Mouse (Mus musculus) limb, embryonic 14.5 days (tissue): ENCODE results near the gene Clmp. TPM values are rescaled to one million over a fixed set of nuclear protein-coding genes. Genes with fewer than 3 reads are reported as not detected.
"Not testable (repeated sequence)": the region's sequence is repeated elsewhere in the genome, so short reads cannot be mapped to it uniquely, and the experiment has no call there.

Source experiments
- ATAC-seq: fragments of 200-750 bp; cut with Nextera tagmentation; 2 replicates; pipeline ENCODE4 v1.8.0; 2017; ENCODE audit warnings: low read depth, moderate number of reproducible peaks, moderate TSS enrichment; ENCODE audit not compliant: low FRiP score
- DNase-seq: peaks from one replicate; pipeline ENCODE4 v3.0.0-alpha.2; 2015; ENCODE audit warnings: low spot score
- H3K27ac ChIP-seq: fragments of 300-500 bp; sonication (generic); replicated peaks from 2 replicates; pipeline ENCODE4 v1.5.1; 2014; ENCODE audit warnings: low read depth, mild to moderate bottlenecking, low read length, moderate library complexity, mixed read lengths
- H3K27me3 ChIP-seq: fragments of 300-500 bp; sonication (generic); 2 replicates; pipeline ENCODE4 v1.6.1; 2014; ENCODE audit warnings: low read length, mixed read lengths; ENCODE audit not compliant: control insufficient read depth, insufficient read depth
- H3K36me3 ChIP-seq: fragments of 300-500 bp; sonication (generic); 2 replicates; pipeline ENCODE4 v1.6.1; 2014; ENCODE audit warnings: mild to moderate bottlenecking, low read length, moderate library complexity, mixed read lengths; ENCODE audit not compliant: control insufficient read depth, insufficient read depth
- H3K4me1 ChIP-seq: fragments of 300-500 bp; sonication (generic); 2 replicates; pipeline ENCODE4 v1.6.1; 2014; ENCODE audit warnings: antibody characterized with exemption, low read length, mixed read lengths; ENCODE audit not compliant: control insufficient read depth, insufficient read depth
- H3K4me2 ChIP-seq: fragments of 300-500 bp; sonication (generic); replicated peaks from 2 replicates; pipeline ENCODE4 v1.6.1; 2014; ENCODE audit warnings: low read depth, mild to moderate bottlenecking, low read length, moderate library complexity; ENCODE audit not compliant: severe bottlenecking
- H3K4me3 ChIP-seq: fragments of 300-500 bp; sonication (generic); replicated peaks from 2 replicates; pipeline ENCODE4 v1.5.1; 2014; ENCODE audit warnings: low read length
- H3K9ac ChIP-seq: fragments of 300-500 bp; sonication (generic); 2 replicates; pipeline ENCODE4 v1.6.1; 2014; ENCODE audit warnings: mild to moderate bottlenecking, low read depth, low read length, moderate library complexity; ENCODE audit not compliant: severe bottlenecking
- H3K9me3 ChIP-seq: fragments of 300-500 bp; sonication (generic); 2 replicates; pipeline ENCODE4 v1.6.1; 2016; ENCODE audit warnings: low read length; ENCODE audit not compliant: control insufficient read depth
- POLR2A ChIP-seq: fragments of 200-500 bp; IDR thresholded peaks from 2 replicates; pipeline ENCODE4 v1.8.0; 2012; ENCODE audit warnings: inconsistent platforms, mild to moderate bottlenecking, moderate library complexity, borderline replicate concordance; ENCODE audit not compliant: insufficient read depth, insufficient read length; ENCODE audit errors: extremely low read depth
- WGBS: fragments of 180-500 bp; shearing (Covaris S2); extraction: QIAGEN DNeasy Blood & Tissue Kit; methylation state at CpG from one replicate; pipeline ENCODE4 v1.1.7; 2014; 5-methylcytosine and 5-hydroxymethylcytosine counted together
- polyA plus RNA-seq, 2 experiments: library from polyadenylated mRNA; depleted of rRNA in 1 of 2; stranded (reverse) in 1 of 2; unstranded in 1 of 2; fragments of >200 nt; fragmentation: Nextera tagmentation in 1 of 2; extraction: Ambion mirVana in 1 of 2; gene quantifications; 2 replicates each; pipeline versions ENCODE4 v1.2.1 to v1.2.3; 2012 to 2014

Gene Clmp
- polyA plus RNA-seq, 2 experiments: 44.7 to 61.5 TPM

DNA sequence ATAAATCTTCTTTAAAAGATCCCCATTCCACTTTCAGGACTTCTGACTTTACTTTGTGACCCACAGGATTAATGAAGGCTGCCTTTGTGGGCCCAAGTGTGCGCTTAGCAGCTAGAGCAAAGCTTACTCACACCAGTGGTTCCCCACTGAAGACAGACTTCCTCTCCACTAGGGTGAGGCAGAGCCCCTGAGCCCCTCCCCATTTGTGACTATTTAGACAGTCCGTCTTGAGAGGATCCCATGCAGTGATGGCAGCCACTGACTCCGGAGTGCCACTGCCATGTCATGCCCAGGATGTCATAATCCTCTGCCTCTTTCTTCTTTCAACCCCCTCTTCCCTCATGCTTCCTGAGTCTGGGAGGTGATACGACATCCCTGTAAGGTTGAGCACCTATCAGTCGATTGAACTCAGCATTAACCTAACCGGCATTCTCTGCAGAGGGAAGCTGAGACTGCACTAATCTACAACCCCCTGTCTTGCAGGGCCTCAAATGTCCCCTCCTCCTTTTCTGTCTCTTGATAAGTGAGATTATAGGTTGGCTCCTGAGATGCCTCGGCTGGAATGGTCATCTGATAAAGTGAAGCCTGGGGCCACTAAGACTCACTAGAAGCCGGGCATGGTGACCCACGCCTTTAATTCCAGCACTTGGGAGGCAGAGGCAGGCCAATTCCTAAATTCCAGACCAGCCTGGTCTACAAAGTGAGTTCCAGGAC lies 112.6 kb downstream of the Clmp start:
- Histone ChIP-seq H3K9ac (no peak overlapping the region), H3K36me3 (peaks cover 10% of the 10 kb centered on the region), H3K4me1 (peaks cover 15% of the 10 kb centered on the region; the same call in 1 of the 2 replicates), H3K4me3 (no peak overlapping the region), H3K9me3 (no peaks in the 10 kb centered on the region), H3K27me3 (no peaks in the 10 kb centered on the region), H3K4me2 (no peak overlapping the region), H3K27ac (no peak overlapping the region)
- ATAC-seq: no peak
- no peak for DNase-seq
- WGBS: 72% methylated on average over 9 of the region's 9 CpGs
- no peak for TF ChIP-seq POLR2A

DNA sequence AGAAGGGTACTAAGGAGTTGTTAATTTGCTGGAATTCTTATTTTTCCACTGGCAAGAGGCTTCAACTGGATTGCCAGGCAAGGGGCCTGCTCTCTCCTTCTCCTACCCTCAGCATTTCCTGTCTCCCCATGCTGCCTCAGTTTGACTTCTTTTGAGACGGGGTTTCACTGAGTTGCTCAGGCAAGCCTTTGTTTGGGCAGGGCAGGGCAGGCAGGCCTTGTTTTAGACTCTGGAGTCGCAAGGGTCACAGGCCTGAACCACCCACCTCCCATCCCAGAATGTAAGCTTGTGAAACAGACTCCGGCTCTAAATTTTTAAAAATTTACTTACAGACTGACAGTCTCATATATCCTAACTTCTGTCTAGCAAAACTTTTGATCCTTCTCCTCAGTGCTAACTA lies 113.3 kb downstream of the Clmp start:
- H3K4me3 ChIP-seq: no peak overlapping the region
- no peaks in the 10 kb centered on the region for H3K27me3 ChIP-seq
- H3K9ac ChIP-seq: no peak overlapping the region
- peaks cover 22% of the 10 kb centered on the region; the same call in 1 of the 2 replicates for H3K4me1 ChIP-seq
- no peak overlapping the region for H3K4me2 ChIP-seq
- no peak for TF ChIP-seq POLR2A
- no peaks in the 10 kb centered on the region for H3K9me3 ChIP-seq
- DNase-seq (no peak), ATAC-seq (no peak)
- peak overlapping the region; percentile 98 for H3K27ac ChIP-seq
- peaks cover 17% of the 10 kb centered on the region for H3K36me3 ChIP-seq
- 49% methylated on average over 3 of the region's 3 CpGs for WGBS

DNA sequence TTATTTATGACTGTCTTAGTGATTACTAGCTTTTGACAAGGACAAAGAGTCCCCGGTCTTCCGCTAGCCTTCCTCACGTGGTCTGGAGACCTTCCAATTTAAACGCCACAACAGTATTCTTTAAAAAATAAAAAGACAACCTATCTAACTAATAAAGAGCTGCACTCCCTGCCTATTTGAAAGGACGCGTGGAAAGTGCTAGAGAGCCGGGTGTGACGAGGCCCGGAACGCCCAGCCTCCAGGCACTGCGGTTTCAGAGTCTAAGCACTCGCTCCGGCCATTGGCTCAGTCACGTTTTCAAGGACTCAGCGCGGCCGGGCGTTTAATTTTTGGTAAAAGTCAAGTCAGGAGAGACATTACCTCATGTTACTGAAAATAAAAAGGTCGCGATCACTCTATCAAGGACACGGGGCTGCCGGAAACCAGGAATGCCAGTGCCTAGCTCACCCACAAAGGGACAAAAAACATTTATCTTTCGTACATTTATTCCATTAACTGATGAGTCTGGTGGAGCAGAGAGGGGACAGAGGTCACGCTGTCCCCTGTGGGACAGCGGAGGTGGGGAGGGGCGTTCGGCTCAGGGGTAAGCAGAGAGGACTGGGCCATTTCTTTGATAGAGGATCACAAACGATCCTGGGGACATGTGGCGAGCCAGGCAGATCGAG lies 114.2 kb downstream of the Clmp start:
- ATAC-seq (no peak), DNase-seq (peak; percentile 81)
- Histone ChIP-seq H3K4me3 (peak overlapping the region; percentile 83), H3K27ac (peak overlapping the region; percentile 98), H3K4me1 (peaks cover 23% of the 10 kb centered on the region; the same call in 1 of the 2 replicates), H3K9ac (peak overlapping the region; percentile 81), H3K36me3 (peaks cover 24% of the 10 kb centered on the region), H3K4me2 (peak overlapping the region; percentile 92), H3K27me3 (no peaks in the 10 kb centered on the region), H3K9me3 (no peaks in the 10 kb centered on the region)
- TF ChIP-seq POLR2A: peak; percentile 67; the same call in 1 of the 2 replicates
- under 1% methylated on average over 30 of the region's 30 CpGs for WGBS

DNA sequence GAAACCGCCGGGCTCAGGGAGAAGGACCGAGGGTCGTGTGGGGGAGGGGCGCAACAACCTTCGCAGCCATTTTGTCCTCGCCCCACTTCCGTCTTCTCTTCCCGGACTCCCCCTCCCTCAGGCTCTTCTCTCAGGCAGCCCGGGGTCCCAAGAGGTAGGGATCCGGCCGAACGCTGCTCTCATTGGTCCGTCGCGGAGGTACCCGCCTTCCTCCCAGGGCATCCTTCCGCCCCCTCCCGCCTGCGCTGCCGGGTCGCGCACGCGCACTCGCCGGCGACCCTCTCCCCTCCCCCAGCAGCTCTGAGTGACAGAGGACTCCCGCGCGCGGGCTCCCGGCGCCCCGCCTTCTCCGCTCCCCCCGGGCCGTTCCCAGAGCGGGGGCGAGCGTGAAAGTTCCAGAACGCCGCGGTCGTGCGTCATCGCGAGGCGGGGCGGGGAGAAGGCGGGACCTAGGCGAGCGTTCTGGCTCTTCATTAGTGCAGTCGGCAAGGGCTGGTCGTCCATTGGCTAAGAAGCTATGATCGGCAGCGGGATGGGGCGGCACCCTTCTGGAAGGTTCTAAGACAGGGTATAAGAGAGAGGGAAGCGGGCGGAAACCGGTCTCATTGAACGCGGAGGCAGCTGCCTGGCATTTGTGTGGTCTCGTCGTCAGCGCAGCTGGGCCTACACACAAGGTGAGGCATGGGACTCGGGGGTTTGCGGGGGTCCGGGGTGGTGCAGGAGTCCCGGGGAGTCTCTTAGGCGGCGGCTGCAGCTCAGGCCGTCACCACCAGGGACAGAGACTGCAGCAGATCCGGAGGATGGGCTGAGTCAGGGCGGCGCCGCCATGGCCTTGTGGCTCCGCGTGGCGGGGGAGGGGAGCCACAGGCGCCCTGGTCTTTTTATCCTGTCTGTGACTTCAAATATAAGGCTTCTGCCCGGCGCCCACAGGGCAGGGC lies 115.2 kb downstream of the Clmp start, which contains the start of gene Hspa8:
Gene Hspa8 (plus strand): TSS at position 310 of the 938 bp plus-strand sequence.
- under 1% methylated on average over 65 of the region's 83 CpGs for WGBS
- H3K27me3 ChIP-seq: no peaks in the 10 kb centered on the region
- H3K4me1 ChIP-seq: peaks cover 28% of the 10 kb centered on the region; the same call in 1 of the 2 replicates
- no peaks in the 10 kb centered on the region for H3K9me3 ChIP-seq
- peak; percentile 94 for ATAC-seq
- H3K4me3 ChIP-seq: peak within 1 kb of the TSS; percentile 83
- H3K36me3 ChIP-seq: peaks cover 34% of the 10 kb centered on the region
- DNase-seq: peak; percentile 100
- peak within 1 kb of the TSS; percentile 96 for H3K9ac ChIP-seq
- H3K4me2 ChIP-seq: peak within 1 kb of the TSS; percentile 92
- peak; percentile 99 for TF ChIP-seq POLR2A
- peak within 1 kb of the TSS; percentile 98 for H3K27ac ChIP-seq

DNA sequence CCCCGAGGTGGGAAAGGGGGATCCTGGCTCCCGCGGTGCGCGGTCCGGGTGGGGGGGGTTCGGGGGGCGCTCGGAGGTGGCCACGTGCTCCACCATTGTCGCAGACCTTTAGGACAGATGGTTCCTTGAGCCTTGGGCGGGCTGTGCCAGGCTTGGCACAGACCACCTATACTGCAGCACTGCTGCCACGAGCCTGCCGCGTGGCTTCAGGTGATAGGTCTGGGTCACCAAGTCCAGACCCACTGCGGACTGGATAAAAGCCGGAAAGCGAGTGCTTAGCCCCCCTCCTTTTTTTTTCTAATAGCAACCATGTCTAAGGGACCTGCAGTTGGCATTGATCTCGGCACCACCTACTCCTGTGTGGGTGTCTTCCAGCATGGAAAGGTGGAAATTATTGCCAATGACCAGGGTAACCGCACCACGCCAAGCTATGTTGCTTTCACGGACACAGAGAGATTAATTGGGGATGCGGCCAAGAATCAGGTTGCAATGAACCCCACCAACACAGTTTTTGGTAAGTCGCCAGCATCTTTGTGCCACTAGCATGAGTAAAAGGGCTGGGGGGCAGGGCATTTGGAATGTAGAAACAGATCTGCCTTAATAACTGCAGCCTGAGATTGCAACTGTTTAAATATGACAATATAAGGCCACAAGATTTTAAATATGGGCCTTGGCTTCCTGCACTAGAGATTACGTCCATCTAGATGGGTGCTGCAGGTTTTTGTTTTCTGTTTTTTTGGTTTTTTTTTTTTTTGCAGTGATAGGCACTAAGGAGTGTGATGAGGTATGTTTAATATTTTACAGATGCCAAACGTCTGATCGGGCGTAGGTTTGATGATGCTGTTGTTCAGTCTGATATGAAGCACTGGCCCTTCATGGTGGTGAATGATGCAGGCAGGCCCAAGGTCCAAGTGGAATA lies 116.1 kb downstream of the Clmp start:
- peak overlapping the region; percentile 83 for H3K4me3 ChIP-seq
- H3K4me1 ChIP-seq: peaks cover 32% of the 10 kb centered on the region
- peak; percentile 0; the same call in 1 of the 2 replicates for ATAC-seq
- peak overlapping the region; percentile 86 for H3K27ac ChIP-seq
- peak; percentile 66 for DNase-seq
- H3K9me3 ChIP-seq, H3K27me3 ChIP-seq: not testable (repeated sequence)
- WGBS: under 1% methylated on average over 20 of the region's 28 CpGs
- peaks cover 43% of the 10 kb centered on the region for H3K36me3 ChIP-seq
- peak overlapping the region; percentile 96 for H3K9ac ChIP-seq
- H3K4me2 ChIP-seq: peak overlapping the region; percentile 59

DNA sequence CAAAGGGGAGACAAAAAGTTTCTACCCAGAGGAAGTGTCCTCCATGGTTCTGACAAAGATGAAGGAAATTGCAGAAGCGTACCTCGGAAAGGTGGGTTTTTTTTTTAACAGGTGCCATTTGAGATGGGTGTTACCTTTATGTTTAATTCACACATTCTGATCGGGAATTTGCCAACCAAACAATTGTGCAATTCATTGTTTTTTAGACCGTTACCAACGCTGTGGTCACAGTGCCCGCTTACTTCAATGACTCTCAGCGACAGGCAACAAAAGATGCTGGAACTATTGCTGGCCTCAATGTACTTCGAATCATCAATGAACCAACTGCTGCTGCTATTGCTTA lies 116.7 kb downstream of the Clmp start:
- not testable (repeated sequence) for H3K27ac ChIP-seq, ATAC-seq, H3K9me3 ChIP-seq, H3K27me3 ChIP-seq, DNase-seq
- peak overlapping the region; percentile 59 for H3K4me2 ChIP-seq
- H3K9ac ChIP-seq: peak overlapping the region; percentile 96
- WGBS: 4% methylated on average over 8 of the region's 8 CpGs
- peaks cover 48% of the 10 kb centered on the region for H3K36me3 ChIP-seq
- H3K4me1 ChIP-seq: peaks cover 38% of the 10 kb centered on the region
- H3K4me3 ChIP-seq: peak overlapping the region; percentile 83

DNA sequence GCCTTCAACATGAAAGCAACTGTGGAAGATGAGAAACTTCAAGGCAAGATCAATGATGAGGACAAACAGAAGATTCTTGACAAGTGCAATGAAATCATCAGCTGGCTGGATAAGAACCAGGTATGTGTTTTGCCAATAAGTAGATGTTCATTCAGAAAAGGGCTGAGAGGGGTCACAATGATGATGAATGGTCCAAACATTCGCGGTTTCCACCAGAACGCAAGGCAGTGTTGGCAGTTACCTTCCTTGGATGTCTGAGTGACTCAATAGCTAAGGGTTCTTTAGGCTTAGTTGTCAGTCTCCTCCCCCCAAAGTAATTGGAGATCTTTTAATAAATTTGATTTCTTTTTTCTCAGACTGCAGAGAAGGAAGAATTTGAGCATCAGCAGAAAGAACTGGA lies 118.8 kb downstream of the Clmp start:
- Histone ChIP-seq H3K4me1 (peaks cover 29% of the 10 kb centered on the region), H3K36me3 (peaks cover 48% of the 10 kb centered on the region)
- H3K9me3 ChIP-seq, H3K4me3 ChIP-seq, H3K4me2 ChIP-seq, ATAC-seq, H3K27me3 ChIP-seq, DNase-seq, H3K9ac ChIP-seq, H3K27ac ChIP-seq: not testable (repeated sequence)
- WGBS: 73% methylated on average over 3 of the region's 3 CpGs
